Mouse (Mus musculus) thymus, adult 2 months (tissue): ENCODE measurements around the gene Gm35134. TPM values are rescaled to one million over a fixed set of nuclear protein-coding genes. Genes with fewer than 3 reads are reported as not detected.
"Not testable (repeated sequence)": the region's sequence is repeated elsewhere in the genome, so short reads cannot be mapped to it uniquely, and the experiment has no call there.

Experiments
- DNase-seq: peaks from one replicate; pipeline ENCODE4 v3.0.0; 2021
- H3K27ac ChIP-seq: fragments of 200-500 bp; 2 replicates; pipeline ENCODE4 v1.5.1; 2012; ENCODE audit warnings: low read length, control low read depth; ENCODE audit not compliant: control insufficient read depth, insufficient read depth
- H3K27me3 ChIP-seq: fragments of 200-500 bp; 2 replicates; pipeline ENCODE4 v1.6.1; 2012; ENCODE audit warnings: mild to moderate bottlenecking, low read length, moderate library complexity, mixed read lengths; ENCODE audit not compliant: control insufficient read depth, insufficient read depth
- H3K36me3 ChIP-seq: fragments of 200-500 bp; 2 replicates; pipeline ENCODE4 v1.6.1; 2012; ENCODE audit warnings: mild to moderate bottlenecking, low read length, moderate library complexity; ENCODE audit not compliant: control insufficient read depth, insufficient read depth
- H3K4me1 ChIP-seq: fragments of 200-500 bp; replicated peaks from 2 replicates; pipeline ENCODE4 v1.6.1; 2012; ENCODE audit warnings: low read length; ENCODE audit not compliant: control insufficient read depth, insufficient read depth
- H3K4me3 ChIP-seq: fragments of 200-500 bp; 2 replicates; pipeline ENCODE4 v1.5.1; 2012; ENCODE audit warnings: mild to moderate bottlenecking, low read length, control low read depth, moderate library complexity; ENCODE audit not compliant: control insufficient read depth, insufficient read depth
- WGBS: fragments of 180-500 bp; shearing (Covaris S2); methylation state at CpG from one replicate; pipeline ENCODE4 v1.1.7; 2018; 5-methylcytosine and 5-hydroxymethylcytosine counted together
- polyA plus RNA-seq: library from polyadenylated mRNA; depleted of rRNA; stranded (reverse); fragments of >200 nt; gene quantifications from 2 replicates; pipeline ENCODE4 v1.2.3, GENCODE M21; 2012; rRNA removed

The Gm35134 gene
- not detected in 2 replicates for polyA plus RNA-seq

- not testable (repeated sequence) for H3K27ac ChIP-seq, DNase-seq, H3K27me3 ChIP-seq, H3K4me1 ChIP-seq, H3K36me3 ChIP-seq, H3K4me3 ChIP-seq
- no CpG with 5 or more reads among the region's 7 CpGs for WGBS
Measured at GRCm38 (mm10) chrY:19112707-19113106, at the start of gene Gm35134. TSS of gene Gm35134 (plus strand) at chrY:19113007.
